Mouse (Mus musculus) testis, postnatal 14 days (tissue): Measurements from ENCODE around the gene Eef1akmt1.

Experiments used
- DNase-seq: peaks from one replicate; pipeline ENCODE4 v3.0.0; 2021; ENCODE audit warnings: low spot score

Eef1akmt1 gene

DNA sequence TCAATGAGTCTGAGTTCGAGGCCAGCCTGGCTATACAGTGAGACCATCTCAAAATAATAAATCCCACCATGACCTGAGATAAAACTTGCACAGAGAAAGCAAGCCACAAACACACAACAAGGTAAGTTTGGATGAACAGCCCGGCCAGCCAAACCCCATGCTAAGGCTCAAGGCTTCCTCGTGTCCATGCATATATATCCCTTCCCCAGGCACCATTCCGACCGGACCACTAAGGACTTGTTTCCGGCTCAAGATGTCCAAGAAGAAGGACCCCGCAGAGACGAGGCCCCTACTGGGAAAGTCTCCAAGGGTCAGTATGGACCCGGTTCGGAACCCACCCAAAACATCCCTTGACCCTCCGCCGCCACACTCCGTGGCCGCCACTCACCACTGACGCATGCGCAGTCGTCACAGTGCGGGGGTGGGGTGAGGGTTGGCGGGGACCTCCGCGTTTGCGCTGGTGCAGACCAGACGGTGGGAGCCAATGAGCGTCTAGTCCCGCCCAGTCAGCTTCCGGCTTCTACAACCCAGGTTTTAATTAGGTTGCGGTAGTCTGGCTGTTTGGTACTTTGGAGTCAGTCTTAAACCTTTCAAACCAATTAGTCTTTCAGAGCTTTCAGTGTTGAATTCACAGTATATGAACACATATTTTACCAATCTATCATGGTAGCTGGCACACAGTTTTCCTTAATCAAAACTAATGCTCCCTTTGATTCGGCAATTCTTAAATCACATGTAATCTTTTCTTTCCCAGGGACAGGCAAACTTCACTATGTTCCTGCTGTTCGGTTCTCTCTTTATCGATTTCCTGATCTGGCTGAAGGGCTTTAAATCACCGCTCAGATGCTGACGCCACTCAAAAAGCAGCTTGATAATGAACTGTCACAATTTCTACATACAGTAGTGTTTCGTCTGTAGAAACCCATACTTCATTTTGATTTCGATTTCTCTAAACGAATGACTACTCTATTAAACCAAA lies at the start of gene Eef1akmt1:
Gene Eef1akmt1, minus strand, starts transcription at position 458 of the 979 bp plus-strand sequence.
- peak; percentile 94 for DNase-seq

DNA sequence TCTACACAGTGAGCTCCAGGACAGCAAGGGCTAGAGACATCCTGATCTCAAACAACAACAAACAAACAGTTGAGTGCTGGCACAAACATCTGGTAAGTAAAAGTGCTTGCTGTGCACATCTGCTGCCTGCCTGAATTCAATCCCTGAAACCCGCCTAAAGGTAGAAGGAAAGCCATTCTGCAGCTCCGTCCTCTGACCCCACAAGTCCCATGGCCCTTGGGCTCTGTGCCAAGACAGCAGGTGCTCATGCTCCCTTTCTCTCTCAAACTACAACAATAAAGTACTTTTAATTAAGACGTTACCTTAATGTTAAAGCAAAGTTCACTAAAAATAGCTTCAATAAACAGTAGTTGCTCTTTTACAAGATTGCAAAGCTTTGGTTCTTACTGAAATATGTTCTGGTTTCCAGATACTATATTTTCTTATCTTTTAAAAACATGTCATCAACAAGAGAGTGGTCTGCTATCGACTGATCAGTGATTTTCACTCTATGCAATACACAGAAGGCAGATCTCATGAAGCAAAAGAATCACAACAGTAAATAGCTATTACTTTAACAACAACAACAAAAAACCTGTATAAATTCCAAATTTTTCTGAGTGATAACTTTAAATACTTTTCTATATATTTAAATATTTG lies 49.3 kb upstream of the Eef1akmt1 start:
- no peak for DNase-seq

DNA sequence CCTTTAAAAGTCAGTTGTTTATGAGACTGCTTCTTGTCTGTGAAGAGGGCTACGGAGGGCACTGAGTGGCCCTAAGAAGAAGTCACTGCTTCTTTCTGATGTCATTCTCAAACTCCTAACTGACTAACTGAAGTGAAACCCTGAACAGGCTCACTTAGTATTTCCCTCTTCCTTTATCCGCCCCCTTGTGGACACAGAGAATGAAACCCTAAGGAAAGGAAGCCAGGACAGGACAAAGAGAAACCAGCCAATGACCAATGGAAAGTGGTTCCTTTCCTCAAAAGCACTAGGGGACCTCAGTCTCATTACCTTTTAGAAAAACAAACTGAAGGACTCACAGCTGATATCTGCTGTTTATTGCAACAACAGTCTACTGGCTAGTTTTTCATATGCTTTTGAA lies 48.1 kb upstream of the Eef1akmt1 start:
- DNase-seq = no peak

DNA sequence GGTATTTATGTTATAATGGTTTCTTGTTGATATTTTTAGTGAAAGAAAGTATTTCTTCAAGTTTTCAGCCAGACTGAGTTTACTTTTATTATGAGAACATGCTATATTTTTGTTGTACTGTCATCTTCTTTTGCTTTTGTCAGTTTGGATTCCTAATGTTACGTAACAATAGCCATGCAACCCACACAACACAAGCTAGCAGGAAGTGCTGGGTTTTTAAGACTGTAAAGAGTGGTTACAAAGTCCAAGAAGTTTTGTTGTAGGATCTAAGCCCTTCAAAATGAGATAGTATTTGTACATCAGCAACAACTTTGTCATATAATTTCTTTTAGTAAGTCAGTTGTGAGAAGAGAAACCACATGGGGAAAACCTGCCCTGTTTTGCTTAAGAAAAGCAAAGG lies 46.3 kb upstream of the Eef1akmt1 start:
- no peak for DNase-seq

DNA sequence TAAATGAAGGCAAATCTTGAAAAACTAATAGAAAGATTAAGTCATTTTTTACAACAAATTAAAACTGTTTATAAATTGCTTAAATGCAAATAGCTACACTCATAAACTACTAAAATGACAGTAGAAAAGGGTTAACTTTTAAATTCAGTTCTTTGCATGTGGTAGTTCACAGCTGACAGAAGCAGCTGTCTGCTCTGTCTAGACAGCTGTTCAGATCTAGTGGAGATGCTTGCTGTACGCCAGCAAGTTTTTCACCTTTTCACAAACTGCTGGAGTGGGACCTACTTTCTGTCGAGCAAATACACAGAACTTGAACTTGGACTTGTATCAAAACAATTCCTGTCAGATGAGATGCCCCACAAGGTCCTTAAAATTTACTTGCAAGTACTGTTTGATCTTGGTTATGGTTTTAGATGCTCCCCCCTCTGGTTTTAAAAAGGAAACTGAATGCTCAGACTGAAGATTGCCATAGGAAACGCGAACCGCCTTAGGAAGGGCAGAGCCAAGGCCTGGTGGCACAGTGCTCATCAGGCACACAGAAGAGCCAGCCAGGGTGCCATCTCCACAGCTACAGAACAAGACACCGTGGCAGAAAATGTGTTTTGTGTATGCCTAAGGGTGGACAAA lies 45.0 kb upstream of the Eef1akmt1 start:
- no peak for DNase-seq

DNA sequence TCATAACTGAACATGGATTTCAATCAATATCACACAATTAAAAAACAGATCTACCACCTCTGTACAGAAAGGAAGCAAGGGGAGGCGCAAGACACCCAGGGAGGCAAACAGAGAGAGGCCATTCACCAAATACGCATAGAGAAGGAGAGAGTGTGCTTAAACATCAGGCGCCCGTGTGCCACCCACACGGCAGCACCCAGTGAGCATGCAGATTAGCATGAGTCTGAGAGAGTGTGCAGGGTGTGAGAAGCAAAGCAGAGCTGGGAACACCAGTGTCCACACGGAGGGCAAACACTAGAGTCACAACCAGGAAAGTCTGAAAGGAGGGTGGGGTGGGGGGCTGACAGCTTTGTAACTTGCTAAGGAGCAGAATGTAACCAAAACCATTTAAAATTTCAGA lies 44.4 kb upstream of the Eef1akmt1 start:
- DNase-seq = no peak

DNA sequence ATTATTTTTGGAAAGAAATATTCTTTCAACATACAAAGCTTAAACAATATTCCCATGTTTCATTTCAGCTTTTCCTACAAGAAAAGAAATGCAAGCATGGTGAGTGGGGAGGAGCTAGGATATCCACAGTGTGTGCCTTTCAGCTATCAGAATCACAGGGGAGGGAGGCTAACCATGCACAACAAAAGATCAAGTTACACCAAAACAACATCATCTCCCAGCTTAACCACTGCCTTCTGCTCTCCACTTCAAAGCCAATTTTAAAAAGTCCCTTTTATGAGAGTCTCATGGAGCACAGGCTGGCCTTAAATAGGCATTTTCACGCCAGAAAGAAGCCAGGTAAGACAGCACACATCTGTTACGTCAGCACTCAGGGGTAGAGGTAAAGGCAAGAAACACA lies 39.6 kb upstream of the Eef1akmt1 start:
- DNase-seq = no peak

DNA sequence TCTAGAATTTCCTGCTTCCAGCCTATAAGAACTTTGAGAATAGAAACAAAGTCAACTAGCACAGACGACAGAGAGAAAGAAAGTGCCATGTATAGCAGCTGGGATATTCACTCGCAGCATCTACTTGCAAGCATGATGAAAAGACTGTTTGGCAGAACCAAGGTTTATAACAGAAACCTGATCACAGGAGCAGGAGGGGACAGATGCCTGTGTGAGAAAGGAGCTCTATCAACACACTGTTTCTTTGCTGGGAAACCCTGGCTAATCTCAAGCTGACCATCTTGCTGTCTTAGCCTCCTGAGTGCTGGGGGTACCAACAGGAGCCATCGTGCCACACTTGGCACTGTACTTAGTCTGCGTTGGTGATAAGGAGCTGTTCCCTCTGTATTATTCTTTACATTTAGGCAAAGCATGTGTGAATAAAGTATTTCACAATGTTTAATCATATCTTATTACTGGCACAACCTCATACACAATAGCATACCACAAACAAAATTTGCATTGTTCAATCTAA lies 38.5 kb upstream of the Eef1akmt1 start:
- no peak for DNase-seq

DNA sequence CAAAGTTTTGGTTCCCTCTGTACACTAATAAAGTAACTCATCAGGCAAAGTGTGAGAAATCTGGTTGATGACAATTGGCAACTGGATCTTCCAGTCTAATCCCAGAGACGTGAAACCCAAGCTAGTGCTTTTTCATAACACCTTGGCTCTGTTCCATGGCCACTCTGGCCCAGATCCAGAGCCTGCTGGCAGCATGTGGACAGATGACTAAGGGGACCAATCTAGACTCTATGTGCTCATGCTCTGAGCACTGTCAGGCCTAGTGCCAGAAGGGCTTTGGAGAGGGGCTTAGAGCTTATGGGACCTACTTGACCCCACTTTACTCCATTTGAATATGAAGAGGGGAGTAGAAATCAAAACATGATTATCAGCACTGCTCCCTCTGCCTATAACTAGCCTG lies 36.1 kb upstream of the Eef1akmt1 start:
- DNase-seq = peak; percentile 35

DNA sequence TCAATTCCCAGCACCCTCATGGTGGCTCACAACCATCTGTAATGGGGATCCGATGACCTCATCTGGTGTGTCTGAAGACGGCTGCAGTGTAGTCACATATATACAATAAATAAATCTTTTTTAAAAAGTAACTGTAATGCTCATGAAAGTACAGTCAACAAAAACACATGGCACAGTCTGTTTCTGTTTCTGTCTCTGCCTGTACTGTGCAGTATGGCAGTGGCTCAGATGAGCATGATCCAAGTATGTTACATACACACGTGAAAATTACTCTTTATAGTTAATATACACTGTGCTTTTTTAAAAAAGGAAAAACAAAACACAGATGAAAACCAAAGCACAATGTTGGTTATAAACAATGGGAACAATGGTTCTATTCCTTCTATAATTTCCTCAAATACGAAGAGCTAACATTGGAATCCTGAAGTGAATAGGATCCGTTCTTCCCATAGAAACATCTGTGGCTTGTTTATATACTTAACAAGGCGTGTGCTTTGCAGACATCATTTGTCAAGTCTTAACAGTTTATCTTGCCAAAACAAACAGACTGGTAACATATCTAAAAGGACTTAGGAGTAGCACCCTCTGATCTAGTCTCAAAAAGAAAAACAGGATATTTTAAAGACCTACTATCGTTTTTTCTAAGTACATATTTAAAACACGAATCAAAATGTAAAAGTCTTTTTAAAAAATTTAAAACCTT lies 35.4 kb upstream of the Eef1akmt1 start:
- DNase-seq = no peak

DNA sequence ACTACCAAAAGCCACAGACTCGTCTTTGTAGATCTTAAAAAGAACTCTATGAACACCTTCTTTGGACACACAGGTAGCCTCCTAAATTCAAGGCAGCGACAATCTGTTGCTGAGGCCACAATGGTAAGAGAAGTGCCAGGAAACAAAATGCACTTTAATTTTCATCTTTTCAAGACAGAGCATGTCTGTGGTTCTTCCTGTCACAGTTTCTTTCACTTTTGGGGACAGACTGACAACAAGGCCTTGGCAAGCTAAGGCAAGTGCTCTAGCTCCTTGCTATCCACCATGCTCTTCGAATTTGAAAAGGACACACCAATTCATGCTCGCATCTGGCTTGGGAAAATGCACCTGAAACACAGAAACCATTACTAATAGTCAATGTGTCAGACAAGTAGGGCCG lies 21.9 kb upstream of the Eef1akmt1 start:
- no peak for DNase-seq

DNA sequence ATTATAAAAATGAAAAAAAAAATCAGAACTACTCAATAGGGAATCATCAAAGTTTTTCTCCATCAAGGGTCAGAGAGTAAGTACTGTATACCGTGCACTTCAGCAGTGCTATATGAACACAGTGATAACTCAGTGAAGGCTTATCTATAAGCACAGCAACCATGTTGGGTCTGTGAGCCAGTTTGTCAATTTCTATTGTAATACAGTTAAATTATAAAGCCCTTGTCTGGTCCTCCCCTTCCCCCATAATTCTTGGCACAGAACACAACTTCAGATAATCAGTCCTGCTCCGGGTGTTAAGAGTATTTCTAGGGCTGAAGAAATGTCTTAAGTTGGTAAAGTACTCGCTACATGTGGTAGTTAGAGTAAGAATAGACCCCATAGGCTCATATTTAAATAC lies 20.4 kb upstream of the Eef1akmt1 start:
- no peak for DNase-seq

DNA sequence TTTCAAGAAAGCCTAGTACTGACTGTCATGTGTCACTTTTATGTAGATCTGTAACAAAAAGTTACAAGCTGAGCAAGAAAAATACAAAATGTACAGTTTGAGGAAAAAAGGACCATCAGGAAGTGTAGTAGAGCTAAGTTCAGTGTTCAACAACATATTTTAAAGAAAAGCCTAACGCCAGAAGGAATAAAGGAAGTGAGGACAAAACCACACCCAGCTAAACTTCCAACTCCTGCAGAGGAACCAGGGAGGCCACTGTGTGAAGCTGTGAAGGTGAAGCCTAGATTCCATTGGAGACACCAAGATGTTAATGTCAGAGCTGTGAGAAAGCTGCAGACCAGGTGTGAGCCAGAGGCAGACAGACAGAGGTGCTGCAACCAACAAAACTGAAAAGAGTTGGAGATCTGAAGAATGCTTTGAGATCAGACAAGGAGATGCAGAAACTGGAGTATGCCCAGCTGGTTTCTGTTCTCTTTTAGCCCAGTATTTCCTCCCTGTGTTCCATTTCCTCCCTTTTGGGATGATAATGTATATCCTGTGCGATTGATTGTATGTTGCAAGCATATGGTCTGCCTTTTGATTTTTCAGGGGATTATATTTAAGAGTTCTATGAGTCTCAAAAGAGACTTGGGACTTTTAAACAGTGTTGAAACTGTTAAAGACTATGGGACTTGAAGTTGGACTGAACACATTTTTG lies 5.1 kb upstream of the Eef1akmt1 start:
- no peak for DNase-seq

DNA sequence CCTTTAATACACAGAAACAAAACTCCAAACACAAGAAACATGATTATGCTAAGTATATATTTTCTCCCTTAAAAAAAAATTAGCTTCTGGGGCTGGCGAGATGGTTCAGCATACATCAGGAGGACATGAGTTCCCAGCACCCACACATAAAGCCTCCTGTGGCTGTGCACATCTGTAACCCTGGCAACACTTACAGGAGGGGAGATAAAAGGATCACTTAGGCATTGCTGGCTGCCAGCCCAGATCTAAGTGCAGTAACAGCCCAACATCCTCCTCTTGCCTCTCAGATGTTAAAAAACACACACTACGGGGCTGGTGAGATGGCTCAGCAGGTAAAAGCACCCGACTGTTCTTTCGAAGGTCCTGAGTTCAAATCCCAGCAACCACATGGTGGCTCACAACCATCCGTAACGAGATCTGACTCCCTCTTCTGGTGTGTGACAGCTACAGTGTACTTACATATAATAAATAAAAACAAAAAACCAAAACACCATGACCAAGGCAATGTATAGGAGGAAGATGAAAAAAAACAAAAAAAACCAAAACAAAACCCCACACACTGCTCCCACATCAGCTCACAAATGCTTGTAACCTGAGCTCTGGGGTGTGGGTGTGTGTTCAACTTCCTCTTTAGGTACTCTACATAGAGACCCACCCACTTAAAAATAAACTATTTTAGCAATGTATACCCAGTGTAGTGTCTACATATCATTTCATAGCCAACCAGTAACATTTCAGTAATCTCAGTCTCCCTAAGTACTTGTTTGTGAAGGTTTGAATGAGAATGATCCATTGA lies 3.6 kb upstream of the Eef1akmt1 start:
- DNase-seq = no peak

DNA sequence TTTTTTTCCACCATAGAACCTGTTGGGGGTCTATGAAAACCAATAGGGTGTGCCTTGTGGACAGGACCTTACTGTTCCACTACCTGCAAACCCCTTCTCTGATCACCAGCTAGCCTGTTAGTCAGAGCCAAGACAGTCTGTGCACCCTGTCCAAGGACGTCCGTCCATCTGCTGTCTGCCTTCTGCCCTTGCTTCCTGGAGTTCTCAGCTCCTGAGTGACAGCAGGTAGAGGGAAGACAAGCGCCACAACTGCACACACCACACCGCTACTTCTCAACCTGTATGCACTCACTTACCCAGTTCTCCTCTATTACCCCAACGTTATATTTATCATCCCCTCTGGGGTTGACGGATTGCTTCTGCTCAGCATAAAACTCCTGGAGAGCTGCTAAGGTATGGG lies 5.8 kb downstream of the Eef1akmt1 start:
- DNase-seq = no peak

DNA sequence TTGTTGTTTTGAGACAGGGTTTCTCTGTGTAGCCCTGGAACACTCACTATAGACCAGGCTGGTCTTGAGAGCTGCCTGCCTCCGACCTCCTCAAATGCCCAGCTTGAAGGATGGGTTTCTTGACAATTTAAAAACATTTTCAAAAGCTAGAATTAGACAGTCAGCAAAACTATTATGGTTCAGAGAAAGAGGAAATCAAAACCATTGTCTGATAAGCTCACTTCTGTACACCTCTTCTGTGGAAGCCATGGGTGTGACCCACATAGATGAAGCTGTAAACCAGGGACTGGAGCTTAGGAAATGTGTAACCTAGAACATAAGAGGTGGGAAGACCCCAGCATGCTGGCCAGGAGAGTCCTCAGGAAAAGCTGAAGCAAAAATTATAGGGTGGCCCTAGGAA lies 14.5 kb downstream of the Eef1akmt1 start:
- DNase-seq = no peak

DNA sequence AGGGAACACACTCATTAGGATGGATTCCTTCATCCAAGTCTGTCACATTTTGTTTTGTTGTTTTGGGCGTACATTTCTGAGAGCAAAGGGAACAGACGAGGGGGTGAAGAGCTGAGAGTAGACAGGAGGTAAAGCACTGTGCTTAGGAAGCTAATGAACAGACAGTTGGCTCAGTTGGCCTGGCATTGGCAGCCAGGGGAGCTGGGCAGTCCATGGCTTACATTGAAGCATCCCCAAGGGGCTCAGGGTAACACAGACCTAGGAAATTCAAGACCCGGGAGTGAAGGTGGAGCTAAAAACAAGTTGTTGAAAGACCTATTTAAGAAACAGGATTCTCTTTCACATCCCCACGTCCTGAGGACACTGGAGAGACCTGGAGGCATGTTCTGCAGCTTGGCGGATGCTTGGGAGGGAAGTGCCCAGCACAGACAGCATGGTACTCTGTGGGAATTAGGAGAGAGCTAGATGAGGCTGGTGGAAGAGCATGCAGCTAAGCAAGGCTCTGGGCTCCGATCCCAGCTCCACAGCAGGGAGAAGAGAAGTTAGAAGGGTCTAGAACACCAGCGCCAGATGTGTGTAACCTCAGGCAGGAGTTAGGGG lies 15.8 kb downstream of the Eef1akmt1 start:
- DNase-seq = no peak

DNA sequence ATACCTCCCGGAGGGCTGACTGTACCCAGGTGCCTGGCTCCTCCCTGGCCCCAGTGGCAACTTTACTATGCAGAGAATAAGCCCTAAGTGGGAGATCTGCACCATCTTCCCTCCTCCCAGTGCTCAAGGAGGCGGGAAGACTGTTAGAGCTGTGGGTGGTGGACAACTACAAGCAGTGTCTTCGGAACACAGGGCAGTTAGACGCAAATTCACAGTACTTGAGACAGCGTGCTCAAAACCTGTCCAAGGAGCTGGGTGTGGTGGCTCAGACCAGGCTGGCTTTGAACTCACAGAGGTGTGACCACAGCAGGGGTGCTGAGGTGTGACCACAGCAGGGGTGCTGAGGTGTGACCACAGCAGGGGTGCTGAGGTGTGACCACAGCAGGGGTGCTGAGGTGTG lies 17.0 kb downstream of the Eef1akmt1 start:
- DNase-seq = no peak

DNA sequence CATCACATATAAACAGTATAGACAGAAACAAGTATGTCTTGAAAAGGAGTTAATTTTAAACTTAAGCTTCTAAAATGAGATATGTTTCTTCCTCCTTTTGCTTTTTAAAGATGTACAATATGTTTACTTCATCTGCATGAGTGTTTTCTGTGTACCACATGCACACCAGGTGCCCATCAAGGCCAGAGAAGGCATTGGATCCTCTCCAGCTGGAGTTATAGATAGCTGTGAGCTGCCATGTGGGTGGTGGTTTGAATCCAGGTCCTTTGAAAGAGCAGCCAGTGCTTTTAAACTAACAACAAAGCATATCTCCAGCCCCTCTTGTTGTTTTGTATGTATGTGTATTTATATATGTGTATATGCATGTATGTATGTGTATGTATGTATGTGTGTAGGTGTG lies 18.5 kb downstream of the Eef1akmt1 start:
- DNase-seq = no peak

DNA sequence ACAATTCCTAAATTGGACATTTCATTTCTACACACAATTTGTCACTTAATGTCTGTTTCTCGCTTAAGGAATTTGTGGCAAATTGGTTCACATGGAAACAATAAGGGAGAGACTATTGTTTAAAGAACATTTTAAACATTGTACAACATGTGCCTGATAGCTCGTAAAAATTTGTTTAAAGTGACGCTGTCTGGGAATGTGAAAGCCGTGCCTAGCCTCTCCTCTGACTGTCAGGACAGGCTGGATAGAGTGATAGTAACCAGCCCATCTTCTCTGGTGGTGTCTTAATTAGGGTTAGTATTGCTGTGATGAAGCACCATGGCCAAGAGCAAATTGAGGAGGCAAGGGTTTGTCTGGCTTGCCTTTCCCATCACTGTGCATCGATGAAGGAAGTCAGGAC lies 24.4 kb downstream of the Eef1akmt1 start:
- no peak for DNase-seq
